Mouse (Mus musculus): ENCODE results near the gene Gm5105. TPM values are rescaled to one million over a fixed set of nuclear protein-coding genes. Genes with fewer than 3 reads are reported as not detected.

The Gm5105 gene
- polyA plus RNA-seq, 1 experiment from 2014 or later = 0.26 TPM

GRCm38 (mm10) chr3:138065930-138066329 is 1.3 kb downstream of the Gm5105 start:
- 0 out of 2 replicates have a peak overlapping the region, but pooled peaks have one; percentile 5 for H3K4me3 ChIP-seq
- H3K27ac ChIP-seq (replicated peaks) = no peak overlapping the region
- H3K27me3 ChIP-seq = no peaks in the 10 kb centered on the region
- no peak overlapping the region for H3K9ac ChIP-seq
- H3K36me3 ChIP-seq = no peaks in the 10 kb centered on the region
- H3K9me3 ChIP-seq = no peaks in the 10 kb centered on the region
- H3K4me2 ChIP-seq = peak overlapping the region; percentile 43
- H3K4me1 ChIP-seq (replicated peaks) = peaks cover 28% of the 10 kb centered on the region
- 0 out of 2 replicates have a peak, but pooled peaks have one; percentile 1 for ATAC-seq (ENCODE audit: low FRiP score, low read depth)
- 66% methylated on average over 16 of the region's 16 CpGs for WGBS

GRCm38 (mm10) chr3:138064732-138065645 is 2.2 kb downstream of the Gm5105 start, which contains the start of gene 1110002E22Rik:
Gene 1110002E22Rik, plus strand, starts transcription at chr3:138065052.
- H3K27me3 ChIP-seq = no peaks in the 10 kb centered on the region
- 67% methylated on average over 33 of the region's 33 CpGs for WGBS
- H3K4me3 ChIP-seq = no peak within 1 kb of the TSS
- H3K27ac ChIP-seq (replicated peaks) = no peak within 1 kb of the TSS
- H3K9ac ChIP-seq = no peak within 1 kb of the TSS
- no peaks in the 10 kb centered on the region for H3K36me3 ChIP-seq
- no peaks in the 10 kb centered on the region for H3K9me3 ChIP-seq
- no peak for ATAC-seq (ENCODE audit: low FRiP score, low read depth)
- peak within 1 kb of the TSS; percentile 17; the same call in 1 of the 2 replicates for H3K4me2 ChIP-seq
- H3K4me1 ChIP-seq (replicated peaks) = peaks cover 26% of the 10 kb centered on the region

- Histone ChIP-seq H3K4me3 (no peak overlapping the region), H3K9ac (no peak overlapping the region), H3K4me1 (replicated peaks) (peaks cover 24% of the 10 kb centered on the region), H3K36me3 (no peaks in the 10 kb centered on the region), H3K4me2 (peak overlapping the region; percentile 17; the same call in 1 of the 2 replicates), H3K9me3 (no peaks in the 10 kb centered on the region), H3K27me3 (no peaks in the 10 kb centered on the region), H3K27ac (replicated peaks) (no peak overlapping the region)
- 0 out of 2 replicates have a peak, but pooled peaks have one; percentile 24 for ATAC-seq (ENCODE audit: low FRiP score, low read depth)
- 56% methylated on average over 14 of the region's 14 CpGs for WGBS
These were observed 3.4 kb downstream of the Gm5105 start for GRCm38 (mm10) chr3:138063731-138064329.

GRCm38 (mm10) chr3:138062673-138063072 is 4.5 kb downstream of the Gm5105 start:
- H3K4me2 ChIP-seq = no peak overlapping the region
- H3K4me3 ChIP-seq = no peak overlapping the region
- H3K27ac ChIP-seq (replicated peaks) = no peak overlapping the region
- ATAC-seq (ENCODE audit: low FRiP score, low read depth) = no peak
- H3K27me3 ChIP-seq = no peaks in the 10 kb centered on the region
- H3K9ac ChIP-seq = no peak overlapping the region
- H3K9me3 ChIP-seq = no peaks in the 10 kb centered on the region
- H3K36me3 ChIP-seq = no peaks in the 10 kb centered on the region
- peaks cover 24% of the 10 kb centered on the region for H3K4me1 ChIP-seq (replicated peaks)
- 86% methylated on average over 4 of the region's 4 CpGs for WGBS

GRCm38 (mm10) chr3:138061205-138061911 is 5.8 kb downstream of the Gm5105 start:
- H3K4me1 ChIP-seq (replicated peaks) = peaks cover 20% of the 10 kb centered on the region

DNA sequence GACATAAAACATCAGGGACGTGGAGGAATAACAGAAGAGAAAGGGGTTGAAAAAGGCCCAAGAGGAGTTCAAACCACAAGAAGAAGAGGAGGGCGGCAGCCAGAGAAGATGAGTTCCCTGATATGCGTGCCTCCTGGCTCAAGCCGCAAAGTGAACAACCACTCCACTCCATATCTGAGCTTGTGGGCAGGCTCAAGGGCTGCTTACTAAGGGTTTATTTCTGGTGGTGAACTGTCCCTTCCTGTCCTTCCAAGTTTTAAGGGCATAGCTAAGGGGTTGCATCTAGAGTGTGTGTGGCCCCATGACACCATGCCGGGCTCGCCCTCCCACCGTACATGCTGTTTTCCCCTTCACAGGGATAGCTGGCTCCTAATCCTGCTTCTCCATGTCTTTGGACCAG is 6.8 kb downstream of the Gm5105 start:
- Histone ChIP-seq H3K27ac (replicated peaks) (no peak overlapping the region), H3K27me3 (no peaks in the 10 kb centered on the region), H3K9ac (no peak overlapping the region), H3K9me3 (no peaks in the 10 kb centered on the region), H3K4me1 (replicated peaks) (peaks cover 14% of the 10 kb centered on the region), H3K4me2 (no peak overlapping the region), H3K36me3 (no peaks in the 10 kb centered on the region), H3K4me3 (no peak overlapping the region)
- ATAC-seq (ENCODE audit: low FRiP score, low read depth) = no peak
- 90% methylated on average over 7 of the region's 7 CpGs for WGBS

More at GRCm38 (mm10) chr3:138061205-138061911, 5.8 kb downstream of the Gm5105 start:
- Histone ChIP-seq H3K9ac (no peak overlapping the region), H3K36me3 (no peaks in the 10 kb centered on the region), H3K4me2 (no peak overlapping the region), H3K27me3 (no peaks in the 10 kb centered on the region), H3K9me3 (no peaks in the 10 kb centered on the region), H3K27ac (replicated peaks) (no peak overlapping the region), H3K4me3 (no peak overlapping the region)
- ATAC-seq (ENCODE audit: low FRiP score, low read depth) = no peak
- 89% methylated on average over 9 of the region's 9 CpGs for WGBS

DNA sequence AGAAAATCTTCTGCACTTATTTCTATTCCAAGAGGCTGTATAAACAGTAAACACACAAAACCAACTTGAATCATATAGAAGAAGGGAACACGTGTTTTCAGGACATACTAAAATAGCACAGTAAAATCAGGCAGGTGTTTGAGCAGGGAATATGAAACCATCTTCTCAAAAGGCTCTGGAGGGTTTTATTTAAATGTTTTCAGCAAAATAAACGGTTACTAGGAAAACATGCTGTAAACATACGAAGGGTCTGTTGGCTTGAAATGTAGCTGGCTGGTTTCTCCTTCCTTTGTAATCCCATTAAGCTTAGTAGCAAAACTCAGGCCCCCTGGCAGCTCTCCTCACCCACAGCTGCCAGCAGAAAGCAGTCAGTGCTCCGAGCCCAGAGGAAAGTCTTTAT is 9.0 kb downstream of the Gm5105 start:
- 48% methylated on average over 4 of the region's 4 CpGs for WGBS
- H3K9ac ChIP-seq = no peak overlapping the region
- no peaks in the 10 kb centered on the region for H3K9me3 ChIP-seq
- H3K27ac ChIP-seq (replicated peaks) = no peak overlapping the region
- H3K4me2 ChIP-seq = no peak overlapping the region
- H3K27me3 ChIP-seq = no peaks in the 10 kb centered on the region
- H3K4me3 ChIP-seq = no peak overlapping the region
- no peaks in the 10 kb centered on the region for H3K36me3 ChIP-seq
- ATAC-seq (ENCODE audit: low FRiP score, low read depth) = no peak
- H3K4me1 ChIP-seq (replicated peaks) = 0 out of 2 replicates have a peak, but pooled peaks cover 3% of the 10 kb centered on the region

DNA sequence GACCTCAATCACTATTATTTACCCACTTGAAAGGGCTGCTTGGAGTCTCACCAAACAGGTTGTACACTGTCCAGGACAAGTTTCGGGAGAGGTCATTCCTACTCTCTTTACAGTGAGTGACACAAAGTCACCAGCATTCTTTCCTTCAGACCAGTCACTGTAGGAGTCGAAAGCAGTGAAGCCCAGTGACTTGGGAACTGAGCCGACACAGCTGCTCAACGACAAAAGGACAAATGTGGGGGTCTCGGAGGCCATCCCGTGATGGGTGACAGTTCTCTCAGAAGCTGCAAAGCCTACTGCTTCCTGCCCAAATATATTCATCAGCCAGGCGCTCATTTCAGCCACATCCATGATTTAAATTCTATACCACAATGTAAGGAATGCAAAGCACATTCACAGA is 10.2 kb downstream of the Gm5105 start:
- Histone ChIP-seq H3K4me1 (replicated peaks) (0 out of 2 replicates have a peak, but pooled peaks cover 3% of the 10 kb centered on the region), H3K36me3 (no peaks in the 10 kb centered on the region), H3K27me3 (no peaks in the 10 kb centered on the region), H3K27ac (replicated peaks) (no peak overlapping the region), H3K4me2 (no peak overlapping the region), H3K4me3 (no peak overlapping the region), H3K9me3 (no peaks in the 10 kb centered on the region), H3K9ac (no peak overlapping the region)
- ATAC-seq (ENCODE audit: low FRiP score, low read depth) = no peak
- WGBS = 57% methylated on average over 7 of the region's 7 CpGs

DNA sequence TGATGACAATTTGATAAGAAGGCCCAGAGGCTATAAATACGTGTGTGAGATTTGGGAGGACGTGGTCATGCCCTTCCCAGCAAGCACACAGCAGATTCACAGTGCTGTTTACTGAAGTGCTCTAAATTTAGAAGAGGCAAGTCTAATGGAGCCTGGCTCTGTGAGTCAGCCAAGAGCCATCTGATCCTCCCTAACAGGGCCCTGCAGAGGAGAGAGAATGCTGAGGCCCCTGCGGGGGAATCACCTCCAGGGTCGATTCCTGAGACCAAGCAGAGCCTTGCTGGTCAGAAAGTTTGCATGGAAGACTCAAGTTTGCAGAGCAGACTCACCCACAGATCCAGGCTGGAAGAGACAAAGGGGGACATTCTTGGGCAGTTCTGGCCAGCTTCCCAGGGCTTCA is 13.2 kb downstream of the Gm5105 start:
- no peak for ATAC-seq (ENCODE audit: low FRiP score, low read depth)
- H3K9me3 ChIP-seq = no peaks in the 10 kb centered on the region
- H3K27me3 ChIP-seq = no peaks in the 10 kb centered on the region
- H3K4me2 ChIP-seq = no peak overlapping the region
- 0 out of 2 replicates have a peak, but pooled peaks cover 3% of the 10 kb centered on the region for H3K4me1 ChIP-seq (replicated peaks)
- no peak overlapping the region for H3K4me3 ChIP-seq
- no peaks in the 10 kb centered on the region for H3K36me3 ChIP-seq
- no peak overlapping the region for H3K9ac ChIP-seq
- 0 out of 2 replicates have a peak overlapping the region, but pooled peaks have one; percentile 4 for H3K27ac ChIP-seq (replicated peaks)
- 56% methylated on average over 4 of the region's 4 CpGs for WGBS

DNA sequence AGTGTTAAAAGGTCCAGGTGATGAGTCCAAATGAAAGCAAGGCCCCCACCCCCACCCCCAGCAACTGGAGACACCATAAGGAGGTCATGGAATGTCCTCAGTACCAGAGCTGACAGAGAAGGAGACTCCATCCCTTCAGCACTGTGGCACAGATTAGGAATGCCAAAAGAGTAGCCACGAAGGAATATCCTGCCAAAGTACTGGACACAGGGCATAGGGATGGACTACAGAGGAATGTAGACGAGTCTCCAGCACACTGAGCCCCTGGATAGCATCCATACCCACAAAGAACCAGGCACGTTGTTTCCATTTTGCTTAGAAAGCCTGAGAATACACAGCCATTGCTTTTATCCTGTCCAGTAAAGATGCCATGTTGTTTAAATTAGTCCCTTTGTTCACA is 15.8 kb downstream of the Gm5105 start:
- Histone ChIP-seq H3K9ac (no peak overlapping the region), H3K27me3 (no peaks in the 10 kb centered on the region), H3K9me3 (no peaks in the 10 kb centered on the region), H3K36me3 (no peaks in the 10 kb centered on the region), H3K4me3 (no peak overlapping the region), H3K27ac (replicated peaks) (no peak overlapping the region), H3K4me1 (replicated peaks) (0 out of 2 replicates have a peak, but pooled peaks cover 3% of the 10 kb centered on the region), H3K4me2 (no peak overlapping the region)
- WGBS = 79% methylated on average over 3 of the region's 3 CpGs
- no peak for ATAC-seq (ENCODE audit: low FRiP score, low read depth)

DNA sequence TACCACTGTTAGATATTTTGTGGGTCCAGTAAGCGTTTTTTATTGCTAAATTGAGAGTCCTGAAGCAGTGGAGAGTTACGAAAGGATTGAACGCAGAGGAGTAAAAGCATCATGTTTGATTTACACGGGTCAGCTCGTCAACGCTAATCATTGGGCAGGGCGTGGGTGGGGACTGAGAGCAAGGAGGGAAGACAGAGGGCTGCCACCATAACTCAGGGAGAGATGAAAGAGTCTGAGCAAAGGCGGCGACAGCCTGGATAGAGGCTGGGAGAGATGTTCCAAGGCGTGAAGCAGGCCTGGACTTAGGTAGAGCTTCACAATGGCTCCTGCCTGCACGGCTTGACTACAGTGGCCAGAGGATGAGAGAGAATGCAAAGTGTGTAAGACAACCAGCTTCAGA is 16.4 kb downstream of the Gm5105 start:
- Histone ChIP-seq H3K36me3 (no peaks in the 10 kb centered on the region), H3K27me3 (no peaks in the 10 kb centered on the region), H3K4me3 (no peak overlapping the region), H3K9ac (no peak overlapping the region), H3K27ac (replicated peaks) (no peak overlapping the region), H3K9me3 (no peaks in the 10 kb centered on the region), H3K4me1 (replicated peaks) (0 out of 2 replicates have a peak, but pooled peaks cover 3% of the 10 kb centered on the region), H3K4me2 (no peak overlapping the region)
- 88% methylated on average over 11 of the region's 11 CpGs for WGBS
- no peak for ATAC-seq (ENCODE audit: low FRiP score, low read depth)

Measured in hindbrain, embryonic 15.5 days (tissue).